Mouse (Mus musculus) small intestine, adult 2 months (tissue): ENCODE data around the gene Hmga1b. TPM values are rescaled to one million over a fixed set of nuclear protein-coding genes. Genes with fewer than 3 reads are reported as not detected.
A peak's percentile ranks its signal among the peaks of the same experiment; 100 is the strongest.
"Not testable (repeated sequence)": the region's sequence is repeated elsewhere in the genome, so short reads cannot be mapped to it uniquely, and the experiment has no call there.

Experiments used
- H3K27ac ChIP-seq: fragments of 200-500 bp; 2 replicates; pipeline ENCODE4 v1.5.1; 2012; ENCODE audit warnings: low read depth, low read length, control low read depth, inconsistent platforms; ENCODE audit not compliant: insufficient read depth
- H3K27me3 ChIP-seq: fragments of 200-500 bp; 2 replicates; pipeline ENCODE4 v1.6.1; 2012; ENCODE audit warnings: mild to moderate bottlenecking, moderate library complexity, low read length, inconsistent platforms; ENCODE audit not compliant: control insufficient read depth, insufficient read depth
- H3K36me3 ChIP-seq: fragments of 200-500 bp; 2 replicates; pipeline ENCODE4 v1.6.1; 2012; ENCODE audit warnings: mild to moderate bottlenecking, low read length, control low read depth, inconsistent platforms; ENCODE audit not compliant: control insufficient read depth, insufficient read depth
- H3K4me1 ChIP-seq: fragments of 200-500 bp; 2 replicates; pipeline ENCODE4 v1.6.1; 2012; ENCODE audit warnings: low read length, inconsistent platforms, mixed read lengths; ENCODE audit not compliant: control insufficient read depth, insufficient read depth, insufficient read length
- H3K4me3 ChIP-seq: fragments of 200-500 bp; 2 replicates; pipeline ENCODE4 v1.5.1; 2012; ENCODE audit warnings: low read depth, mild to moderate bottlenecking, control low read depth, inconsistent platforms, low read length, moderate library complexity
- CTCF ChIP-seq: fragments of 200-500 bp; IDR thresholded peaks from 2 replicates; pipeline ENCODE4 v1.5.1; 2012; ENCODE audit warnings: low read depth, mild to moderate bottlenecking, control low read depth, inconsistent platforms, low read length, moderate library complexity, mixed read lengths; ENCODE audit not compliant: insufficient replicate concordance, insufficient read length; ENCODE audit errors: extremely low read depth
- POLR2A ChIP-seq: fragments of 200-500 bp; IDR thresholded peaks from 2 replicates; pipeline ENCODE4 v1.6.1; 2012; ENCODE audit warnings: low read depth, mild to moderate bottlenecking, control low read depth, inconsistent platforms, low read length, moderate library complexity
- WGBS: fragments of 180-500 bp; shearing (Covaris S2); methylation state at CpG from one replicate; pipeline ENCODE4 v1.1.7; 2018; 5-methylcytosine and 5-hydroxymethylcytosine counted together
- polyA plus RNA-seq: library from polyadenylated mRNA; depleted of rRNA; stranded (reverse); fragments of >200 nt; gene quantifications from 2 replicates; pipeline ENCODE4 v1.2.3, GENCODE M21; 2012

Hmga1b gene
- polyA plus RNA-seq, 1 experiment: 58.5 TPM

GRCm38 (mm10) chr11:120727564-120727963 is 35.0 kb upstream of the Hmga1b start:
- Histone ChIP-seq H3K27me3 (no peaks in the 10 kb centered on the region), H3K27ac (no peak overlapping the region), H3K4me3 (no peak overlapping the region), H3K36me3 (0 out of 2 replicates have a peak, but pooled peaks cover 2% of the 10 kb centered on the region), H3K4me1 (peaks cover 9% of the 10 kb centered on the region)
- 43% methylated on average over 12 of the region's 12 CpGs for WGBS
- TF ChIP-seq CTCF: no peak
- no peak for TF ChIP-seq POLR2A

GRCm38 (mm10) chr11:120728530-120729240 is 33.9 kb upstream of the Hmga1b start:
- TF ChIP-seq POLR2A (no peak), CTCF (no peak)
- WGBS: 88% methylated on average over 11 of the region's 11 CpGs

GRCm38 (mm10) chr11:120729432-120730050 is 33.1 kb upstream of the Hmga1b start:
- peak overlapping the region; percentile 9; the same call in 1 of the 2 replicates for H3K4me3 ChIP-seq
- H3K4me1 ChIP-seq, H3K27ac ChIP-seq, H3K27me3 ChIP-seq, H3K36me3 ChIP-seq: not testable (repeated sequence)
- 5% methylated on average over 18 of the region's 21 CpGs for WGBS

More at GRCm38 (mm10) chr11:120728530-120729240, 33.9 kb upstream of the Hmga1b start:
- Histone ChIP-seq H3K36me3 (0 out of 2 replicates have a peak, but pooled peaks cover 2% of the 10 kb centered on the region), H3K4me1 (peaks cover 9% of the 10 kb centered on the region), H3K27me3 (no peaks in the 10 kb centered on the region), H3K4me3 (no peak overlapping the region), H3K27ac (no peak overlapping the region)

- 91% methylated on average over 10 of the region's 10 CpGs for WGBS
Observed at GRCm38 (mm10) chr11:120730331-120730870, 32.2 kb upstream of the Hmga1b start.

GRCm38 (mm10) chr11:120731395-120731794 is 31.2 kb upstream of the Hmga1b start:
- WGBS: 100% methylated on average over 1 of the region's 1 CpGs
- no peak for TF ChIP-seq CTCF
- TF ChIP-seq POLR2A: no peak

More at GRCm38 (mm10) chr11:120730331-120730870, 32.2 kb upstream of the Hmga1b start:
- Histone ChIP-seq H3K36me3 (0 out of 2 replicates have a peak, but pooled peaks cover 2% of the 10 kb centered on the region), H3K27me3 (no peaks in the 10 kb centered on the region; the same call in 1 of the 2 replicates), H3K27ac (no peak overlapping the region), H3K4me3 (no peak overlapping the region), H3K4me1 (peaks cover 9% of the 10 kb centered on the region)
- TF ChIP-seq CTCF (no peak), POLR2A (no peak)

GRCm38 (mm10) chr11:120731858-120732680 is 30.5 kb upstream of the Hmga1b start, which contains the start of gene Cbr2:
Gene Cbr2 (minus strand): TSS chr11:120732114.
- no peak for TF ChIP-seq CTCF
- Histone ChIP-seq H3K27ac (no peak within 1 kb of the TSS), H3K4me3 (no peak within 1 kb of the TSS), H3K27me3 (no peaks in the 10 kb centered on the region; the same call in 1 of the 2 replicates), H3K4me1 (peaks cover 4% of the 10 kb centered on the region; the same call in 1 of the 2 replicates), H3K36me3 (no peaks in the 10 kb centered on the region)
- WGBS: 72% methylated on average over 12 of the region's 12 CpGs

More at GRCm38 (mm10) chr11:120731395-120731794, 31.2 kb upstream of the Hmga1b start:
- no peak overlapping the region for H3K27ac ChIP-seq
- no peaks in the 10 kb centered on the region; the same call in 1 of the 2 replicates for H3K27me3 ChIP-seq
- no peak overlapping the region for H3K4me3 ChIP-seq
- no peaks in the 10 kb centered on the region for H3K36me3 ChIP-seq
- peaks cover 7% of the 10 kb centered on the region for H3K4me1 ChIP-seq
